Mouse (Mus musculus): Measurements from ENCODE around the gene Tppp3.
A peak's percentile ranks its signal among the peaks of the same experiment; 100 is the strongest.

The Tppp3 gene

DNA sequence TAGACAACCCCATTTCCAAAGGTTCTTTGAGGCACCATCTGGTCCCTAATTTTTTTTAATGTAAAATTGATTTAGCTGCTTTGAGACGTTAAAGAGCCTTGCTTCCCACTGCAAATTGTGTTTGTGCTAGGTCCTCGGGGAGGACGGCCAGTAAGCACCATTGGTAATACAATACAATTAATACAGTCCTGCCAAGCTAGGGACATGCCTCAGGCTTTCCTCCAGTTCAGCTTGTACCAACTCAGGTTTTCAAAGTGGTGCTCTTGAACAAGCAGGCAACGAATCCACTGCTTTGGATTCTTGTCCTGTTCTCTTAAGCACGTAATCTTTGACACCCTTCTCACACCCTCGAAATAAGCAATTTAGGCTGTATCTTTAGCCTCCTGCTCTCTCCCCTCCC lies 38.3 kb downstream of the Tppp3 start:
- DNase-seq (ENCODE audit: low read depth, low spot score): no peak

DNA sequence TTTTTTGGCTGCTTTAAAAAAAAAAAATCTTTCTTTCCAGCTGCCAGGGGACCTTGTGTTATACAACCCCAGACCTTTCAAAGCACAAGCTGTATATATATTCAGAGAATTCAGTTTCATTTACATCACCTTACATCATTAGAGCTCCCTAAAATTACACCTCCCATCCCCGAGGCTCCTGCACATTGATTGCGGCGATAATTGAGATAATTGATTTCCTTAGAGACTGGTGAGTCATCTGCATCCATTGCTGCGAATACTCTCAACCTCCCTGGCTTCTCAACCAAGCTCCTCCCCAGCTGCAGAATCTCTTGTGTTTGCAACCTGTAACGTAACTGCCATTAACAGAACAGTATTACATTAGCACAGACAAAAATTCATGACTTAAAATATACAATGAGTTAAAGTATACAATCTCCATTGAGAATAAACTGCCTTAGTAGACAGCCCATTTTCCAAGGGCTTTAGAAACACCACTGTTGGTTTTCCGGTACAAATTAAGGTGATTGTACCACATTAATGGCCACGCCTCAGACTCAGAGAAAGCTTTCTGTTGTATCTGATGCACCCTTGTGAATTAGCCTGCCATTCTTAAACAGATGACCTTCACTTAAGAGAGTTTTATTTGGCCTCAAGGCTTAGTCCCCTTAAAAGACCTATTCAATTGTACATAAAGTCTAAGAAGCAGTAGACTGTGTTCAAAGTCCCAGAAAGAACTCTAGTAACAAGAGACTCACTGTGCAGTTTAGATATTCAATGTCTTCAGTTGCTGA lies 39.4 kb downstream of the Tppp3 start:
- DNase-seq (ENCODE audit: low read depth, low spot score): no peak

DNA sequence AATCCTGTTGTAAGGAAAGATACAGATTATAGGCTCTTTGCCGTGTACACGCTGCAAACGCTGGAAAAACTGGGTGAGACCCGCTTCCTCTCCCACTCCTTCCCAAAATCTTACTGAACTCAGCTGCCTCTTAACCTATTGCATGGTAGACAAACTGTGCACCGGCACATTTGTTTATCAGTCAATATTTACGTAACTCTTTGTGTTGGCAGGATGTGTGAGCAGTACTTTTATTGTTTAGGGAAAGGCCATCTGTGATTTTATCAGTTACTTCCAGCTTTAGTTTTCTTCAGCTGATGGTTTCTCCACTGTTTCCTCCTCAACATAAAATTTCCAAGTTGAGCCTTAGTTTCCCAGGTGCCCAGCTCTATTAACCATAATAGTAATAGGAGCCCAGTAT lies 44.4 kb downstream of the Tppp3 start:
- DNase-seq (ENCODE audit: low read depth, low spot score): no peak

GRCm38 (mm10) chr8:105422006-105422405 lies 49.3 kb downstream of the Tppp3 start:
- DNase-seq (ENCODE audit: low read depth, low spot score): no peak

DNA sequence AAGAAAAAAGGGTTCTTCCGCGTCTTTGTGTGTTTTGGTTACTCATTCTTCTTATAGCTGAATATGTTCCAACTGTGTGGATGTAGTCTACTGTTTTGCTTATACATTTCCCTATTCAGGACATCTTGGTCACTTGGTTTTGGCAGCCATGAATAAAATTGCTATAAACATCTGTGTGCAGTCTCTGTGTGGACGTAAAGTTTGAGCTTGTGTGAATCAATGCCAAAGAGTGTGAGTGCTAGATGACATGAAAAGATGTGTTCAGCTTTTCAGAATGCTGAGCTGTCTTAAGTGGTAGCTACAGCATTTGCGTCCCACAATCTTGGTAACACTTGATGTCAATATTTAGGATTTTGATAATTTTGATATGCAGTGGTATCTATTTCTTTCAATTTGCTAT lies 51.5 kb downstream of the Tppp3 start:
- DNase-seq (ENCODE audit: low read depth, low spot score): no peak

GRCm38 (mm10) chr8:105418992-105419391 lies 52.3 kb downstream of the Tppp3 start:
- peak; percentile 44 for DNase-seq (ENCODE audit: low read depth, low spot score)
